Comparison of ENCODE assay signal across 19 mouse cellular contexts in the genomic region with DNA sequence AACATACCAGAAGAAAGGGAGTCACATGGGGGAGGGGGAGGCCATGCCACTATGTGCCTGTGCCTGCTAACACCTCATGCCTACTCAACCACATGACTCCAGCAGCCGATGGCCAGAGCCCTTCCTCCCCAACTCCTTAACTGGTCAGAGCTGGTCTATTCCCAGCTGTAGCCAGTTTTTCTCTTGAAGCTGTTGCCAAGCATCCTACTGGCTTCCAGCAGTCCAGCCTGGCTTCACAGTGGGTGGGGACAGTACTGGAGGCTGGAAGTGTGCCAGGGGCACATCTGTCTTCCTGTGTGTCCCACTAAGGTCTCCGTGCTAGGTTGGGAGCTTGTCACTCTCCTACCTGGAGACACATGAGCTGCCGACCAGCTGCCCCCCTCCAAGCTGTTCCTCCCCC. TPM values are rescaled to one million over a fixed set of nuclear protein-coding genes. Genes with fewer than 3 reads are reported as not detected.
DNase-seq lines count a peak whose midpoint lies in the region; ATAC-seq and TF ChIP-seq lines count a peak whose summit lies in the region.
"Had no signal": no experiment of that assay in that cellular context is flagged by ENCODE, and none has a peak within 500 bp of the region (broad histone marks: within the 10 kb centered on the region; RNA-seq: fewer than 3 reads in every experiment).

No protein-coding gene starts in this region.

- 73% methylated on average over 3 of the region's 3 CpGs for WGBS in hindbrain, embryonic 10.5 days
- 80% methylated on average over 3 of the region's 3 CpGs for WGBS in hindbrain, embryonic 11.5 days
- 44% methylated on average over 3 of the region's 3 CpGs for WGBS in neural tube, embryonic 14.5 days
- 30% methylated on average over 3 of the region's 3 CpGs for WGBS in neural tube, embryonic 15.5 days
- 28% methylated on average over 3 of the region's 3 CpGs for WGBS in hindbrain, postnatal 0 days

- no peak overlapping the region for H3K9ac ChIP-seq in hindbrain, embryonic 11.5 days (ENCODE audit: low read depth, low read length)
- H3K9ac ChIP-seq in neural tube, embryonic 14.5 days (replicated peaks; ENCODE audit: low read depth, low read length): no peak overlapping the region
- H3K9ac ChIP-seq in neural tube, embryonic 15.5 days (replicated peaks): no peak overlapping the region
- H3K9ac ChIP-seq in hindbrain, postnatal 0 days (replicated peaks; ENCODE audit: low read length): no peak overlapping the region
- H3K9ac ChIP-seq: liver, embryonic 13.5 days had no signal

- no peaks in the 10 kb centered on the region for H3K9me3 ChIP-seq in hindbrain, embryonic 10.5 days
- no peaks in the 10 kb centered on the region for H3K9me3 ChIP-seq in hindbrain, embryonic 11.5 days (ENCODE audit: control insufficient read depth, low read length)
- H3K9me3 ChIP-seq in neural tube, embryonic 14.5 days (ENCODE audit: control insufficient read depth, low read length): no peaks in the 10 kb centered on the region
- H3K9me3 ChIP-seq in neural tube, embryonic 15.5 days (replicated peaks): no peaks in the 10 kb centered on the region
- H3K9me3 ChIP-seq in hindbrain, postnatal 0 days (ENCODE audit: low read length): no peaks in the 10 kb centered on the region
- H3K9me3 ChIP-seq: liver, embryonic 13.5 days had no signal

- peaks cover 46% of the 10 kb centered on the region for H3K36me3 ChIP-seq in hindbrain, embryonic 10.5 days
- H3K36me3 ChIP-seq in hindbrain, embryonic 11.5 days (ENCODE audit: control insufficient read depth, insufficient read depth, low read length): no peaks in the 10 kb centered on the region
- peaks cover 10% of the 10 kb centered on the region; the same call in 1 of the 2 replicates for H3K36me3 ChIP-seq in neural tube, embryonic 14.5 days (ENCODE audit: control insufficient read depth, insufficient read depth, low read length)
- H3K36me3 ChIP-seq in neural tube, embryonic 15.5 days: peaks cover 5% of the 10 kb centered on the region; the same call in 1 of the 2 replicates
- no peaks in the 10 kb centered on the region for H3K36me3 ChIP-seq in hindbrain, postnatal 0 days (ENCODE audit: insufficient read depth, low read length)
- H3K36me3 ChIP-seq: liver, embryonic 13.5 days had no signal

- no peak for TF ChIP-seq CTCF in hindbrain, postnatal 0 days (IDR thresholded peaks at IDR 0.05; ENCODE audit: low read depth)

- H3K4me2 ChIP-seq in hindbrain, embryonic 11.5 days (replicated peaks; ENCODE audit: low read depth, low read length): no peak overlapping the region
- no peak overlapping the region for H3K4me2 ChIP-seq in neural tube, embryonic 14.5 days (ENCODE audit: low read depth, low read length)
- H3K4me2 ChIP-seq in neural tube, embryonic 15.5 days: no peak overlapping the region
- no peak overlapping the region for H3K4me2 ChIP-seq in hindbrain, postnatal 0 days (ENCODE audit: low read depth, low read length)
- H3K4me2 ChIP-seq: liver, embryonic 13.5 days had no signal

- 0 out of 2 replicates have a peak overlapping the region, but pooled peaks have one; percentile 0 for H3K27ac ChIP-seq in hindbrain, embryonic 10.5 days
- H3K27ac ChIP-seq in hindbrain, embryonic 11.5 days (ENCODE audit: low read depth, low read length): no peak overlapping the region
- no peak overlapping the region for H3K27ac ChIP-seq in neural tube, embryonic 14.5 days (ENCODE audit: low read depth, low read length)
- H3K27ac ChIP-seq in neural tube, embryonic 15.5 days (replicated peaks): no peak overlapping the region
- H3K27ac ChIP-seq in hindbrain, postnatal 0 days: no peak overlapping the region
- H3K27ac ChIP-seq: liver, embryonic 13.5 days had no signal

- peaks cover 25% of the 10 kb centered on the region for H3K4me1 ChIP-seq in hindbrain, embryonic 10.5 days (replicated peaks)
- H3K4me1 ChIP-seq in hindbrain, embryonic 11.5 days (replicated peaks; ENCODE audit: control insufficient read depth, insufficient read depth, low read length): no peaks in the 10 kb centered on the region
- H3K4me1 ChIP-seq in neural tube, embryonic 14.5 days (ENCODE audit: control insufficient read depth, insufficient read depth, low read length): peaks cover 5% of the 10 kb centered on the region; the same call in 1 of the 2 replicates
- peaks cover 26% of the 10 kb centered on the region for H3K4me1 ChIP-seq in neural tube, embryonic 15.5 days
- H3K4me1 ChIP-seq in hindbrain, postnatal 0 days (ENCODE audit: insufficient read depth, low read length): peaks cover 6% of the 10 kb centered on the region; the same call in 1 of the 2 replicates
- H3K4me1 ChIP-seq: liver, embryonic 13.5 days had no signal

- no peak for DNase-seq in hindbrain, embryonic 10.5 days (ENCODE audit: low spot score)
- no peak for DNase-seq in hindbrain, embryonic 11.5 days (ENCODE audit: low spot score)
- DNase-seq in hindbrain, postnatal 0 days (ENCODE audit: low spot score): peak; percentile 67
- DNase-seq in kidney, postnatal 25 days: peak; percentile 28 to 55
- no peak for DNase-seq in layer of hippocampus, postnatal 25 days (ENCODE audit: extremely low spot score in 1 of 2, low spot score in 1 of 2)
- no peak for DNase-seq in spleen, adult 12 weeks (ENCODE audit: low spot score)
- DNase-seq: cerebellum, adult 2 months; embryo, embryonic 11 days; gastrocnemius, postnatal 25 days; liver, embryonic 13.5 days; right cerebral cortex, postnatal 25 days; thymus, postnatal 14 days had no signal

- H3K27me3 ChIP-seq in hindbrain, embryonic 10.5 days (ENCODE audit: insufficient read depth, poor library complexity, severe bottlenecking): no peaks in the 10 kb centered on the region
- no peaks in the 10 kb centered on the region for H3K27me3 ChIP-seq in hindbrain, embryonic 11.5 days (ENCODE audit: control insufficient read depth, insufficient read depth, low read length)
- H3K27me3 ChIP-seq in neural tube, embryonic 14.5 days (ENCODE audit: control insufficient read depth, insufficient read depth, low read length): no peaks in the 10 kb centered on the region
- H3K27me3 ChIP-seq in neural tube, embryonic 15.5 days (replicated peaks): no peaks in the 10 kb centered on the region
- H3K27me3 ChIP-seq in hindbrain, postnatal 0 days (ENCODE audit: insufficient read depth, low read length): no peaks in the 10 kb centered on the region
- H3K27me3 ChIP-seq: liver, embryonic 13.5 days had no signal

- no peak for ATAC-seq in hindbrain, embryonic 11.5 days (ENCODE audit: low FRiP score)
- 0 out of 2 replicates have a peak, but pooled peaks have one; percentile 29 for ATAC-seq in neural tube, embryonic 14.5 days (ENCODE audit: low read depth)
- ATAC-seq in neural tube, embryonic 15.5 days (ENCODE audit: low FRiP score): no peak; the same call in 1 of the 2 replicates
- peak; percentile 72 for ATAC-seq in hindbrain, postnatal 0 days
- ATAC-seq: activated CD4-positive, CD25-positive, alpha-beta regulatory T cell, adult 4 months had no signal

- H3K4me3 ChIP-seq in hindbrain, embryonic 10.5 days: no peak overlapping the region
- H3K4me3 ChIP-seq in hindbrain, embryonic 11.5 days (ENCODE audit: low read depth, low read length): no peak overlapping the region
- no peak overlapping the region for H3K4me3 ChIP-seq in neural tube, embryonic 14.5 days (ENCODE audit: low read depth, low read length)
- no peak overlapping the region for H3K4me3 ChIP-seq in neural tube, embryonic 15.5 days (replicated peaks)
- no peak overlapping the region for H3K4me3 ChIP-seq in hindbrain, postnatal 0 days (ENCODE audit: low read length)
- H3K4me3 ChIP-seq: erythroblast, embryonic 14.5 days; liver, embryonic 13.5 days had no signal

RNA-seq across cellular contexts. Expression of a gene that starts 26.8 kb away (rescaled TPM):
- polyA plus RNA-seq in hindbrain, embryonic 10.5 days (2016; fragmentation: Nextera tagmentation; extraction: Ambion mirVana): 0.16 and 0.26 TPM in 2 replicates
- polyA plus RNA-seq in hindbrain, embryonic 11.5 days (2014; fragmentation: Nextera tagmentation; extraction: Ambion mirVana): 0.36 and 0.43 TPM in 2 replicates
- 1.1 TPM in 1 of 2 replicates, not detected in the other for polyA plus RNA-seq in neural tube, embryonic 14.5 days (2014; fragmentation: Nextera tagmentation; extraction: Ambion mirVana)
- 1.0 and 1.9 TPM in 2 replicates for polyA plus RNA-seq in neural tube, embryonic 15.5 days (2015; fragmentation: Nextera tagmentation; extraction: Ambion mirVana)
- 0.89 and 1.1 TPM in 2 replicates for total RNA-seq in hindbrain, postnatal 0 days (2014; rRNA removed)
- polyA plus RNA-seq in hindbrain, postnatal 0 days (2015; fragmentation: Nextera tagmentation; extraction: Ambion mirVana): 0.66 and 0.68 TPM in 2 replicates
- total RNA-seq in layer of hippocampus, postnatal 25 days (2021): not detected
- total RNA-seq: left cerebral cortex, postnatal 14 days; monocyte, adult 5-6 weeks had no signal
- polyA plus RNA-seq: activated CD4-positive, CD25-positive, alpha-beta regulatory T cell, adult 4 months; erythroblast, embryonic 14.5 days; stomach, embryonic 14.5 days had no signal

RNA-seq across cellular contexts. Expression of a gene that starts 51.3 kb away (rescaled TPM):
- polyA plus RNA-seq in hindbrain, embryonic 10.5 days (2016; fragmentation: Nextera tagmentation; extraction: Ambion mirVana): 8.9 and 15.7 TPM in 2 replicates
- 28.6 and 30.7 TPM in 2 replicates for polyA plus RNA-seq in hindbrain, embryonic 11.5 days (2014; fragmentation: Nextera tagmentation; extraction: Ambion mirVana)
- polyA plus RNA-seq in neural tube, embryonic 14.5 days (2014; fragmentation: Nextera tagmentation; extraction: Ambion mirVana): 62.2 and 67.5 TPM in 2 replicates
- polyA plus RNA-seq in neural tube, embryonic 15.5 days (2015; fragmentation: Nextera tagmentation; extraction: Ambion mirVana): 43.2 and 52.5 TPM in 2 replicates
- total RNA-seq in hindbrain, postnatal 0 days (2014; rRNA removed): 79.8 and 88.4 TPM in 2 replicates
- polyA plus RNA-seq in hindbrain, postnatal 0 days (2015; fragmentation: Nextera tagmentation; extraction: Ambion mirVana): 43.8 and 46.4 TPM in 2 replicates
- total RNA-seq in layer of hippocampus, postnatal 25 days (2021): 10 to 100 TPM; 30.8 to 32.5 TPM
- total RNA-seq: monocyte, adult 5-6 weeks had no signal
- polyA plus RNA-seq: activated CD4-positive, CD25-positive, alpha-beta regulatory T cell, adult 4 months; erythroblast, embryonic 14.5 days had no signal

Comparison
In these comparisons a context has a peak if more than half of its experiments do, and no peak if none do; other contexts are left out.
1. DNase-seq: peak in hindbrain, postnatal 0 days (single experiment) and kidney, postnatal 25 days (2 of 2); none in hindbrain, embryonic 10.5 days (single experiment), hindbrain, embryonic 11.5 days (single experiment), layer of hippocampus, postnatal 25 days (0 of 2) and spleen, adult 12 weeks (single experiment).
2. ATAC-seq: peak in neural tube, embryonic 14.5 days (single experiment) and hindbrain, postnatal 0 days (single experiment); none in hindbrain, embryonic 11.5 days (single experiment) and neural tube, embryonic 15.5 days (single experiment).